13 mouse cellular contexts compared by ENCODE assay signal in the genomic region with DNA sequence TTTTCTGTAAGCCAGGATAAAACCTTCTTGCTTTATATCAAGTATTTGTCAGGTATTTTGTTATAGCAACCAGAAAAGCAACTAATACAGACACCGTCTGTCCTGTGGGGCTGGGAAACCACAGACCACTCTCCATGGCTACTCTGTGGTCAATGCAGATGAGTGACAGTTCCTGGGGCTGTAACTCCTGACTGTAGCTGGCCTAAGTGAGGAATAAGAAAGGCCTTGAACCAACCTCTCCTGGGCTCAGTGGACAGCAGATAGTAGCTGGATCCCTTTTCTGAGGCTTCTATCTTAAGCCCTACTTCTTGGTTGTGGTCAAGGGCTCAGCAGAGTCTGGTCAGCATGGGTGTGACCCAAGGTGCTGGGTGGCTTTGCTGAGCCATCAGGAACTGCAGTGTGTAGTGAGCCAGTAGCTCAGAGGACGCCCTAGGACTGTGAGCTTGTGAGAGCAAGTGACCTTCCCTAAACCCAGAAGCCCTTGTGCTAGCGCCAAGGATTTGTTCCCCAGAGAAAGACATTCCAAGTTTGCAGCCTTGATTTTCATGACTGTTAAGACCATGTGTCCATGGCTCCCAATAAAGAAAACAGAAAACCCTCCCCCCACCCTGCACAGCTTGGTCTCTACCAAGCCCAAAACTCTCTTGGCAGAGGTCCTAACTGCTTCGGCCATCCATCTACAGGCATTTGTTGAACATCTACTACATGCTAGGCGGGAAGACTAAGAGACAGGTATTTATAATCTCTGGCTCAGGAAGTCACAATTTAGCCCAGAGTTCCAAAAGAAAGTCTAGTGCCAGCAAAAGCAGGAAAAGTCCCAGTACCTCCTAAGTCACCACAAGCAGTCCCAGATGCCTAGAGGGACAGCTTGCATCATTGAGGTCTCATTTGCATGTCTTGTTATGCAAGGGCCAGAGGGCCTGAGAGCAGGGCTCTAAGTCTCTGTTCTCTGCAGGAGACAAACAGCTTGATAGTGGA. TPM values are rescaled to one million over a fixed set of nuclear protein-coding genes. Genes with fewer than 3 reads are reported as not detected.
DNase-seq lines count a peak whose midpoint lies in the region; ATAC-seq and TF ChIP-seq lines count a peak whose summit lies in the region.
"Had no signal": no experiment of that assay in that cellular context is flagged by ENCODE, and none has a peak within 500 bp of the region (broad histone marks: within the 10 kb centered on the region; RNA-seq: fewer than 3 reads in every experiment).

No protein-coding gene starts in this region.

- 71% methylated on average over 5 of the region's 5 CpGs for WGBS in heart, adult 2 months
- 80% methylated on average over 5 of the region's 5 CpGs for WGBS in heart, embryonic 11.5 days (ENCODE audit: insufficient replicate concordance)
- WGBS in cerebellum, adult 2 months: 71% methylated on average over 5 of the region's 5 CpGs

- no peak for TF ChIP-seq POLR2A in heart, adult 2 months (IDR thresholded peaks at IDR 0.05; ENCODE audit: insufficient read depth, low read depth, low read length)
- no peak for TF ChIP-seq POLR2A in cerebellum, adult 2 months (IDR thresholded peaks at IDR 0.05; ENCODE audit: borderline replicate concordance, insufficient read depth, low read length)

- peak; percentile 25; the same call in 1 of the 2 replicates for TF ChIP-seq EP300 in heart, adult 2 months (IDR thresholded peaks at IDR 0.05; ENCODE audit: insufficient read depth, low read depth, low read length)

- H3K4me3 ChIP-seq in heart, adult 2 months: no peak overlapping the region
- no peak overlapping the region for H3K4me3 ChIP-seq in heart, embryonic 11.5 days (ENCODE audit: low read depth, low read length)
- no peak overlapping the region for H3K4me3 ChIP-seq in cerebellum, adult 2 months (replicated peaks; ENCODE audit: insufficient read depth, low read depth, low read length)
- H3K4me3 ChIP-seq: erythroblast, embryonic 14.5 days; heart, embryonic 15.5 days had no signal

- no peak overlapping the region for H3K9ac ChIP-seq in heart, adult 2 months (ENCODE audit: low read depth, low read length)
- no peak overlapping the region for H3K9ac ChIP-seq in heart, embryonic 11.5 days (ENCODE audit: low read depth, low read length)
- H3K9ac ChIP-seq: heart, embryonic 15.5 days had no signal

- peaks cover 2% of the 10 kb centered on the region; the same call in 1 of the 2 replicates for H3K27me3 ChIP-seq in heart, adult 2 months (ENCODE audit: control insufficient read depth, insufficient read depth, low read length)
- no peaks in the 10 kb centered on the region for H3K27me3 ChIP-seq in heart, embryonic 11.5 days (ENCODE audit: control insufficient read depth, insufficient read depth, low read length)
- no peaks in the 10 kb centered on the region for H3K27me3 ChIP-seq in cerebellum, adult 2 months (ENCODE audit: control insufficient read depth, insufficient read depth, low read length)

- peak in 1 of 2 experiments; percentile 58 for DNase-seq in heart, adult 2 months
- peak; percentile 85 for DNase-seq in ES-CJ7 (ENCODE audit: low read depth, low spot score)
- DNase-seq in lung, postnatal 25 days (ENCODE audit: low spot score): peak; percentile 49
- DNase-seq in cerebellum, adult 2 months: no peak
- no peak for DNase-seq in natural killer cell, adult 2 months (ENCODE audit: low spot score in 2 of 2)
- DNase-seq: cerebellum, postnatal 36 days; right cerebral cortex, adult 18-20 months had no signal

- H3K79me2 ChIP-seq in heart, adult 2 months (replicated peaks; ENCODE audit: control insufficient read depth, insufficient read depth, low read length): no peaks in the 10 kb centered on the region

- H3K4me2 ChIP-seq in heart, embryonic 11.5 days: no peak overlapping the region
- H3K4me2 ChIP-seq: heart, embryonic 15.5 days had no signal

- H3K27ac ChIP-seq in heart, adult 2 months: peak overlapping the region; percentile 48
- no peak overlapping the region for H3K27ac ChIP-seq in heart, embryonic 11.5 days (ENCODE audit: low read depth, low read length)
- H3K27ac ChIP-seq in cerebellum, adult 2 months (ENCODE audit: insufficient read depth, low read length): no peak overlapping the region
- H3K27ac ChIP-seq: heart, embryonic 15.5 days had no signal

- peaks cover 4% of the 10 kb centered on the region for H3K4me1 ChIP-seq in heart, adult 2 months (ENCODE audit: control insufficient read depth, insufficient read depth, low read length)
- H3K4me1 ChIP-seq in heart, embryonic 11.5 days (ENCODE audit: control insufficient read depth, insufficient read depth, low read length): 0 out of 2 replicates have a peak, but pooled peaks cover 3% of the 10 kb centered on the region
- H3K4me1 ChIP-seq in cerebellum, adult 2 months (ENCODE audit: control insufficient read depth, insufficient read depth, low read length): no peaks in the 10 kb centered on the region

- no peaks in the 10 kb centered on the region for H3K36me3 ChIP-seq in heart, adult 2 months (ENCODE audit: control insufficient read depth, insufficient read depth, low read length)
- no peaks in the 10 kb centered on the region for H3K36me3 ChIP-seq in heart, embryonic 11.5 days (ENCODE audit: control insufficient read depth, insufficient read depth, low read length)
- H3K36me3 ChIP-seq: heart, embryonic 15.5 days had no signal

- ATAC-seq in heart, embryonic 11.5 days (replicated peaks; ENCODE audit: insufficient number of reproducible peaks, low FRiP score, low TSS enrichment): no peak
- peak; percentile 69 for ATAC-seq in common myeloid progenitor, adult 5-6 weeks (replicated peaks; ENCODE audit: low read depth, poor library complexity, severe bottlenecking)
- ATAC-seq in cerebellum, adult (ENCODE audit: insufficient number of reproducible peaks, low FRiP score, low TSS enrichment): no peak

- intact Hi-C loops in heart, adult 2 months (cut with DNase I): no loop called here

- H3K9me3 ChIP-seq in heart, embryonic 11.5 days (replicated peaks; ENCODE audit: control insufficient read depth, low read length): no peaks in the 10 kb centered on the region
- H3K9me3 ChIP-seq: heart, embryonic 15.5 days had no signal

- TF ChIP-seq CTCF in heart, adult 2 months (IDR thresholded peaks at IDR 0.05): no peak
- no peak for TF ChIP-seq CTCF in cerebellum, adult 2 months (IDR thresholded peaks at IDR 0.05; ENCODE audit: borderline replicate concordance, insufficient read depth, low read depth, low read length)

RNA-seq across cellular contexts. Expression of a gene that starts 27.1 kb away (rescaled TPM):
- 1 to 10 TPM; 5.8 to 7.6 TPM for total RNA-seq in heart, adult 2 months (2021)
- polyA plus RNA-seq in heart, adult 2 months (2012; rRNA removed): 8.4 and 9.2 TPM in 2 replicates
- 1.1 and 1.5 TPM in 2 replicates for polyA plus RNA-seq in heart, embryonic 11.5 days (2014; fragmentation: Nextera tagmentation; extraction: Ambion mirVana)
- total RNA-seq in common myeloid progenitor, adult 5-6 weeks (2017): 0.73 and 1.0 TPM in 2 replicates
- polyA plus RNA-seq in cerebellum, adult 2 months (2012; rRNA removed): 5.5 and 8.2 TPM in 2 replicates

RNA-seq across cellular contexts. Expression of a gene that starts 52.8 kb away (rescaled TPM):
- total RNA-seq in heart, adult 2 months (2021): not detected
- polyA plus RNA-seq in heart, adult 2 months (2012; rRNA removed): 0.10 TPM in 1 of 2 replicates, not detected in the other
- 0.16 and 0.49 TPM in 2 replicates for polyA plus RNA-seq in heart, embryonic 11.5 days (2014; fragmentation: Nextera tagmentation; extraction: Ambion mirVana)
- total RNA-seq in common myeloid progenitor, adult 5-6 weeks (2017): not detected in 2 replicates
- 0.08 and 0.16 TPM in 2 replicates for polyA plus RNA-seq in cerebellum, adult 2 months (2012; rRNA removed)
- total RNA-seq: left cerebral cortex, postnatal 25 days had no signal
- polyA plus RNA-seq: erythroblast, embryonic 14.5 days had no signal

RNA-seq across cellular contexts. Expression of a gene that starts 54.5 kb away (rescaled TPM):
- under 1 TPM in 1 of 2 experiments, not detected in 1; 0.21 TPM for total RNA-seq in heart, adult 2 months (2021)
- 0.10 and 0.79 TPM in 2 replicates for polyA plus RNA-seq in heart, adult 2 months (2012; rRNA removed)
- 0.34 TPM in 1 of 2 replicates, not detected in the other for polyA plus RNA-seq in heart, embryonic 11.5 days (2014; fragmentation: Nextera tagmentation; extraction: Ambion mirVana)
- total RNA-seq in common myeloid progenitor, adult 5-6 weeks (2017): 0.87 TPM in 1 of 2 replicates, not detected in the other
- polyA plus RNA-seq in cerebellum, adult 2 months (2012; rRNA removed): 0.46 and 1.8 TPM in 2 replicates
- total RNA-seq: left cerebral cortex, postnatal 25 days had no signal
- polyA plus RNA-seq: erythroblast, embryonic 14.5 days; heart, embryonic 15.5 days had no signal

Comparison
In these comparisons a context has a peak if more than half of its experiments do, and no peak if none do; other contexts are left out.
1. DNase-seq: peak in ES-CJ7 (single experiment) and lung, postnatal 25 days (single experiment); none in cerebellum, adult 2 months (0 of 2) and natural killer cell, adult 2 months (0 of 2).